Mouse (Mus musculus): ENCODE data around the gene Cnn2. TPM values are rescaled to one million over a fixed set of nuclear protein-coding genes. Genes with fewer than 3 reads are reported as not detected.
"Not testable (repeated sequence)": the region's sequence is repeated elsewhere in the genome, so short reads cannot be mapped to it uniquely, and the experiment has no call there.

The Cnn2 gene
- 1 to 10 TPM; 6.0 to 8.2 TPM for total RNA-seq (2021)

DNA sequence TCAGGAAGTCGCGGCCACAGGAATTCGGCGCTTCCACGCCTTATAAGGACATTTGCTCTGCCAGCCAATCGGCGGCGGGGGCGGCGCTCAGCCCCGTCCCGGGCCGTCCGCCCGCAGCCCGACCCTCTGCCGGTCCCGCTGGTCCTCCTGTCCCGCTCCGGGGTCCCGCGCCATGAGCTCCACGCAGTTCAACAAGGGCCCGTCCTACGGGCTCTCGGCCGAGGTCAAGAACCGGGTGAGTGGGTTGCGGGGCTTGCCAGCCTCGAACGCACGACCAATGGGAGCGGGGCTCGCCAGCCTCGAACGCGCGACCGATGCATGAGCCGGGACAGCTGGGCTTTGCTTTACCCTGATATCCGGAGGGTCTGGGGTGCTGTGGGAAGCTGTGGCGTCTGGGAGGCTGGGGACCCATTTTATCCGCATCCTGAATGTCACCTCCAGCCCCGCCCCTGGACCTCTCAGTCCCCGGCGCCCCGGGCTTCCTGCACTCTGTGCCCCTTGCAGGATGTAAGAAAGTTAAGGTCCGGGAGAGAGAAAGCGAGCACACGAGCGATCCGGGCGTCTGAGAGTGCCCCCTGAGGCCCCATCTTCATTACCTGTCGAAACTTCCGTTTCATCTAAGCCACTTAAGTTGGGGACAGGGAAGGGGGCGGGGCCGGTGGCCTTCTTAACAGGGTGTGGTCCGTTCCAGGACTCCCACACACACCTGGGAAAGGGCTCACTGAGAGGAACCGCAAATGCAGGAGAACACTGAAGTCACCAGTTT is at the start of gene Cnn2:
Gene Cnn2, plus strand, starts transcription at position 79 of the 766 bp plus-strand sequence.
- intact Hi-C loops (cut with DNase I), result loop anchor here (5.0 kb wide), 1 partner anchor 64 kb away; no protein-coding TSS in a partner anchor
- DNase-seq (ENCODE audit: low spot score in 2 of 2), result no peak

DNA sequence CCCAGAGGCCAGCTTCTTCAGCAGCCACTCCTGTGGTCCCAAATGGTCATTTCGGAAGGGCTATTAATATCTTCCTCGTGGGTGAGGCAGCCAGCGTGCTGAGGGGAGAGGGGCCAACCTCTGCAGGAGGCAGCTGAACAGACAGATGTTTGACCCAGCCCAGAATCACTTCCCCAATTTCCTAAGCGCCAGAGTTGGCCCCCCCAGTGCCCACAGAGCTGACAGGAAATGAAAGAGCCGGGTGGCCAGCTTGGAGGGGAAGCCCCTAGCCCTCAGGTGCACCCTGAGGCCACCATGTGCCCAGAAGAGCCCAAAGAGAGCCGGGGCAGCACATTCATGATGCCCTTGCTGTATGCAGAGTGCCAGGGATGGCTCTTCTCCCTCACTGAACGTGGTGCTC is 47.6 kb upstream of the Cnn2 start:
- DNase-seq (ENCODE audit: low spot score in 2 of 2), result peak in 1 of 2 experiments; percentile 31

DNA sequence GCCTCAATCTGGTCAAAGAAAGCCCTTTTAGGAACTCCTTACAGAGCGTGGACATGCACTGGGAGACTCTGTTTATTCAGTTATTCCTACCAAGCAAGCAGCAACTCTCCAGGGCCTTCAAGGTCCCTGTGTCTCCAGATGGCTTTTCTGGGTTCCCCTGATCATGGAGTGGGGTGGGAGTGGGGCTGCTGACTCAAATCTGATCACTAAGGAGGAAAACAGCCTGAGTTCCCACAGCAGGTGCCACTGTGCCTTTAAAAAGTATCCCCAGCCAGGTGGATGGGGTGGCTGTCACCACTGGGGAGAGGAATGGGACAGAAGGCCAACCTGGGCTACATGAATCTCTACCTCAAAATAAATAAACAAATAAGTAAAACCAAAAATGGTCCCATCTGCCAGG is 45.4 kb upstream of the Cnn2 start:
- intact Hi-C loops (cut with DNase I), result no loop called here
- DNase-seq (ENCODE audit: low spot score in 2 of 2), result no peak

More for the DNA sequence above, 47.6 kb upstream of the Cnn2 start:
- intact Hi-C loops (cut with DNase I), result no loop called here

DNA sequence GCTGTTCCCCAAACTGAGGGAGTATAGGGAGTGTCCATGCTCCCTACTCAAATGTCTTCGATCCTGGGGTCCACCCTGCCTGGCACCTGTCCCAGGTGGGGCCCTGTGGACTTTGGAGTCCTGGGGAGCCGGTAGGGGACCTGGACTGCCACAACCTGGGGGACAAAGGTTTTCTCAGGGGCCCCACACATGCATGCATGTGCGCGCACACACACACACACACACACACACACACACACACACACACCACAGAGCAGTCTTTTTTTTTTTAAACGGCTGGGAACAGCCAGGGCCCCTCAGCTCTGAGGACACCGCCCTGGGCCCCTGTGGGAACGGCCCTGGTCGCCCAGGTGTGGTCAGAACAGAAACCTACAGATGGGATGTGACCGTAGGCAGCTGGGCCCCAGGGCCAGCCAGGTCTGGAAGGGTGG is 44.9 kb upstream of the Cnn2 start:
- intact Hi-C loops (cut with DNase I), result no loop called here
- no peak for DNase-seq (ENCODE audit: low spot score in 2 of 2)

DNA sequence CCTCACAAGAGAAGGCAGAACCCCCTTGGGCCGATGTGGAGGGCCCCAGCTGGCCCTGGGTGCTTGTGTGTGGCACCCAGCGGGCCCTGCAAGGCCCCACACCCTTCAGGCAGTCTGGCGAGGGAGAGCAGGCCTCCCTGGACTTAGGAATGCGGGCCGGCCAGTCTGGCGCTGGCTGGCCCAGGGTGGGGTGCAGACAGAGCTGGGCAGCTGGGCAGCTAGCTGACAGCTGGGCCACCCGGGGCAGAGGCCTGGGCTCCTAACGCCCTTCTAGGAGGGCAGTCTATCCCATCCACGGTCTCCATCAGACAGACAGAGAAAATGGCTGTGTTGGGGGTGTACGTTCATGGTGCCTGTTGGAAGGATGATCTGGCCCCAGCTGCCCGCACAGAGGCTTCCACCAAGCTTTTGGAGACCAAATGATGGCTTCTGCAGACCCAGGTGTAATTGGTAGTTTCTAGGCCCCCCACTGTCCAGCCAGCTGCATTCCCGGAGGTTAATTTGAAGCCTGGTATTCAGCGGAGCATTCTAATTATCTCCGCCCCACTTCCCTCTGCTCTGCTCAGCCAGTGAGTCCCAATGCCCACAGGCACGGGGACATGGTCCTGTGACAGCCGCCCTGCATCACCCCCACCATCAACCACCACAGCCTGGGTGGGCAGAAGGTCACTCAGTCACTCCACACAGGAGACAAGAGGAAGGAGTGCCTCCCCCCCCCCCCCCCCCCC is 42.7 kb upstream of the Cnn2 start:
- intact Hi-C loops (cut with DNase I), result no loop called here
- DNase-seq (ENCODE audit: low spot score in 2 of 2), result no peak

DNA sequence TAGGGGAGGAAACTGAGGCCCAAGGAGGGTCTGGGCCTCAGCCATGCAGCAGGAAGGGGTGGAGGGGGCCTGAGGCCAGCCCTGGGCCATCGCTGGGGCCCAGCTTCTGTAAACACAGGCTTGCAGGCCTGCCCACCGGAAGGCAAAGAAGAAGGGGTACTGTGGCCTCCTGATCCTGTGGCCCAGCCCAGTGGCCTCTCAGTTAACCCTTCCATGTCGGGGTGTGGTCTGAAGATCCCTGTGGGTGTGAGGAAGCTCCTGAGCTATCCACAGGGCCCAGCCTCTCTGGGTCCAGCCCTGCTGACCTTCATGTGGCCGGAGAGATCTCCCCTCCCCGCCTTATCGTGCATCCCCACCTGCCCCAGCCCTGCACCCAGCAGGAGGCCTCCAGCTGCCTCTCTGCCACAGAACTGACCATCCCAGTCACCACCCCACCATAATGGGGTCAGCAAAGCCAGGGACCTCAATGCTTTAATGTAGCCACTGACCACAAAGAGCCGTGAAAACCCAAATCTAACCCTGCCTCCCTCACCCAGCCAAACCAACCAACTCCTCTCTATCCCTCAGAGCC is 41.5 kb upstream of the Cnn2 start:
- intact Hi-C loops (cut with DNase I), result no loop called here

DNA sequence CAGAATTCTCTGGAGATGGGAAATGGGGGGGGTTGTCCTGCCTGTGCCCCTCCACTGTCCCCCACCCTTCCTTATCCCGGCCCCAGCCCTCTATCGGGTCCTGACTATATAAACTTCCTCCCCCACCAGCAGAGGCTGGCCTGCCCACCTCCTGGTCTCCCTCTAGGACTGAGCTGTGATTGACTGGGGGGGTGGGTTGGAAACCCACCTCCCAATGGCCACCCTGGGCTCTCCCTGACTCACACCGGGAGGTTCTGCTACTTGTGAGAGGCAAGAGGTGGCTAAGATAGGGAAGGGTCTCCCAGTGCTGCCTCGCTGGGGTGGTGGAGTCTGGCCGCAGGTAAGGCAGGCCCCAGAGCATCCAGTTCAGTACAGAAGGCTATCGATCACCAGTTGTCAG is 40.9 kb upstream of the Cnn2 start:
- DNase-seq (ENCODE audit: low spot score in 2 of 2), result no peak

More for the DNA sequence above, 41.5 kb upstream of the Cnn2 start:
- DNase-seq (ENCODE audit: low spot score in 2 of 2), result no peak

DNA sequence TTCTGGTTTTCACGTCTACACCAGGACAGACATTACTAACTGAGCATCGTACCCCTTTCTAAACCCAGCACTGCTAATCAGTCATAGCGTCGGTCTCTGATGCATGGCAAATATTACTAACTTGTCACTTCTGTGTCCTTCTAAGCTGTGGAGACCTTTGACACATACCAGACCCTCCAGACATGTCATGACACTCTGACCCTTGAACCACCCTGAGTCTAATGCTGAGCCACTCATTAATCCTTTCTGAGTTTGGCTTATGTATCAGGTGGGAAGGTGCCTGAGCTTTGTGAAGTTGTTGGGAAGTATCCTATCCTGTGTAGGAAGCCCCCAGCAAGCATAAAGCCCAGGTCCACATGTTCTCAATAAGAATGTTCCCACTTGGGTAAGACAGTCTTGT is 38.5 kb upstream of the Cnn2 start:
- intact Hi-C loops (cut with DNase I), result no loop called here
- no peak for DNase-seq (ENCODE audit: low spot score in 2 of 2)

More for the DNA sequence above, 40.9 kb upstream of the Cnn2 start:
- intact Hi-C loops (cut with DNase I), result no loop called here

DNA sequence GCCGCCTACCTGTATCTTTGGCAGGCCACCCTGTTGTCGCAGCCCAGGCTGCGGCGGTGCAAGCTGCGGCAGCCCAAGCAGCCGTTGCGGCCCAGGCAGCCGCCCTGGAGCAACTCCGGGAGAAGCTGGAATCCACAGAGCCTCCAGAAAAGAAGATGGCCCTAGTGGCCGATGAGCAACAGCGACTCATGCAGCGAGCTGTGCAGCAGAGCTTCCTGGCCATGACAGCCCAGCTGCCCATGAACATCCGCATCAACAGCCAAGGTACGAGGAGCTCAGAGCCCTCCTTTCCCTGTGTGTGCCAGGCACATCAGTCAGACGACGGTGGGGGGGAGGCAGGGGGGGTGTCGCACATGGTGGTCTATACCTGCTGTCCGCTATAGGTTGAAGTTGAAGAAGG is 37.7 kb upstream of the Cnn2 start:
- intact Hi-C loops (cut with DNase I), result no loop called here
- DNase-seq (ENCODE audit: low spot score in 2 of 2), result no peak

DNA sequence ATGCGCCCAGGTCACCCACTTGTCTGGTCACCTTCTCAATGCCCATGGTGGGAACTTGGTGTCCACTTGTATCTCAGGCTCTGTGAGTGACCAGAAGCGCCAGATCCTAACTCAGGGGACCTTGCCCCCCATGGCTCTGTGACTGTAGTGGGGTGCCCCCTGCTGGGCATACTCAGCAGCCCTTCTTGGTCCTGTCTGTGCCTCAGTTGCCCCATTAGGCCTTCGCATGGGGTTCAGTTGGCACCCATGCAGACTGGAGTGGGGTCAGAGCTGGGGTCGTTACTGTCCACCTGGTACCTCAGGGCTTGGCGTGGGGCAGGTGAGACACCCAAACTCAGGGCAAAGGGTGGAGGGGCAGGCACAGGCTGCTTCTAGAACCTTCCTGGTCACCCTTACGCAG is 34.4 kb upstream of the Cnn2 start:
- peak in 1 of 2 experiments; percentile 36 for DNase-seq (ENCODE audit: low spot score in 2 of 2)
- intact Hi-C loops (cut with DNase I), result loop anchor here (2.0 kb wide), 1 partner anchor 119 kb away; no protein-coding TSS in a partner anchor

DNA sequence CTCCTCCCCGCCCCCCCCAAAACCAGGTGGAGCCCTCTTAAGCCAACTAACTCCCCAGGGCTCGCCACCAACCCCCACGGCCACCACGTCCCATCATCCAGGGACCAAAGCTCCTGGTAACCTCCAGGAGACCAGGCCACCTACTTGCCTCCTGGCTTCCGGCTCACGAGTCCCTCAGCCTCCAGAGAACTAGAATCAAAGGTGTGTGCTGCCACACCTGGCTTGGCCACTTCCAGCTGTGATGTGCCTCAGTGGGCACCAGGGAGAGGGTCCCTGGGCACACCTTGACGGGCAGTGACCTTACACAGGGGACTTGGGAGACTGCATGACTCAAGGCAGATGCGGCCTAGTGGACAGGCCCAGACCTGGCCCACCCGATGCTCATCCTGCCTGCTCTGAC is 32.7 kb upstream of the Cnn2 start:
- intact Hi-C loops (cut with DNase I), result loop anchor here (2.0 to 5.0 kb wide), 2 partner anchors 63 to 121 kb away; partner anchors contain the start of gene Cfd

DNA sequence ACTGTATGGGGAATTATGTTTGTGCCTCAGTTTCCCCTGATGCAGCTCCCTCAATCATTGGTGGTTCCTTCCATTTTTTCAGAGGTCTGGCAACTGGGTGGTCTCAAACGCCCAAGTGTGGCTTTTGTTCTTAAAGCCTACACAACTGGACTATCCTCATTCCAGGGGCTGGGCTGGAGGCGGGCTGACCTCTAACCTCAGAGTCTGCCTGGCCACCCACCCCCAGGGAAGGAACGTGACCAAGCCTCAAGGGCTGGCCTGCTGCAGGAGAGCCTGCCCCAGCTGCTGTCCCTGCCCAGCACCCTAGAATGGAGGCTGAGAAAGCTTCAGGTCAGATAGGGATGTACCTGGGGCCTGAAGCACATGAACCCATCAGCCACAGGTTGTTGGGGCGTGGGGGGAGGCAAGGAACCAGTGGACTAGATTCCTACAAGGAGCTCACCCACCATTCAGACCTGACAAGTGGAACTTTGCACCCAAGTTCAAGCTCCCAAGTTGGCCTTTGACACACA is 31.7 kb upstream of the Cnn2 start:
- intact Hi-C loops (cut with DNase I), result loop anchor here (5.0 kb wide), 1 partner anchor 64 kb away; the partner anchor contains the start of gene Cfd
- DNase-seq (ENCODE audit: low spot score in 2 of 2), result no peak

More for the DNA sequence above, 32.7 kb upstream of the Cnn2 start:
- no peak for DNase-seq (ENCODE audit: low spot score in 2 of 2)

DNA sequence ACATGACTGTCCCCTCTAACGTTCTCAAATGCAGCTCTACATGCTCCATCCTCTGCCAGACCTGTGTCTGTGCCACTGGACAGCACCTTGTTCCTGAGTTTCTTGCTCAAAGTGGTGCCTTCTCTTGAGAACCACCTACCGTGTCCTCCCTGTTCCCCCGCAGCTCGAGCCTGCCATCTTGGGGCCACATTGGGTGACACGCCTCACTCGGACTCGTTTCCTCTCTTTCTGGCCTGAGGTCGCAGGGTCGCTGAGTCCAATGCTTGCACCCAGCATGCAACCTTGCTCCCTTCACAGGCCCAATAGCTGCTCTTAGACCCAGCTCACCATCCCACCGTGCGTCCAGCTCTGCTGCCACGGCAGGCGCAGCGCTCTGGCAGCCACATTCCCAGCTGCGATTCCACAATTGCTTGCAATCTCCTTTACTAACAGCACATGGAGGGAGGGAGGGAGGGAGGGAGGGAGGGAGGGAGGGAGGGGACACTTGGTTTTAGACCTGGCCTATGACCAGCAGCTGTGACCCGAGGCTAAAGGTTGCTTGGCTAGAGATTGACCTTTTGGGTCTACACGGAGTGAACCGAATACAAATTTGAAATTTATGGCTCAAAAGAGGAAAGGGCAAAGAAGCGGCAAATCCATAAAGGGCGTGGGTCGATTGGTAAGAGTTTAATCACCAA is 30.1 kb upstream of the Cnn2 start:
- intact Hi-C loops (cut with DNase I), result loop anchor here (1.0 to 5.0 kb wide), 2 partner anchors 33 to 66 kb away; partner anchors contain the start of gene Cfd

DNA sequence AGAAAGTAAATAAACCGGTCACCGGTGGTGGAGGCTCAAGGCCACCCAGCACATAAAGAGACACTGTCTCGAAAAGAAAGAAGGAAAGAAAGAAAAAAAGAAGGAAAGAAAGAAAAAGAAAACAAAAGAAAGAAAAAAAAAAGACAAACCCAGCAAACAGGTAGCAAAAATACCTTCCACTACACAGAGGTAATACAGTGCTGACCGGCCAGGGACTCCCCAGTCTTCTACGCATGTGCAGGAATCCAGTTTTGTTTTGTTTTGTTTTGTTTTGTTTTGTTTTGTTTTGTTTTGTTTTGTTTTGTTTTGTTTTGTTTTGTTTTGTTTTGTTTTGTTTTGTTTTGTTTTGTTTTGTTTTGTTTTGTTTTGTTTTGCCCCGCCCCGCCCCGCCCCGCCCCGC is 29.0 kb upstream of the Cnn2 start:
- DNase-seq (ENCODE audit: low spot score in 2 of 2), result not testable (repeated sequence)
- intact Hi-C loops (cut with DNase I), result loop anchor here (5.0 kb wide), 1 partner anchor 67 kb away; the partner anchor contains the start of gene Cfd

More for the DNA sequence above, 30.1 kb upstream of the Cnn2 start:
- peak; percentile 57 to 75 for DNase-seq (ENCODE audit: low spot score in 2 of 2)

DNA sequence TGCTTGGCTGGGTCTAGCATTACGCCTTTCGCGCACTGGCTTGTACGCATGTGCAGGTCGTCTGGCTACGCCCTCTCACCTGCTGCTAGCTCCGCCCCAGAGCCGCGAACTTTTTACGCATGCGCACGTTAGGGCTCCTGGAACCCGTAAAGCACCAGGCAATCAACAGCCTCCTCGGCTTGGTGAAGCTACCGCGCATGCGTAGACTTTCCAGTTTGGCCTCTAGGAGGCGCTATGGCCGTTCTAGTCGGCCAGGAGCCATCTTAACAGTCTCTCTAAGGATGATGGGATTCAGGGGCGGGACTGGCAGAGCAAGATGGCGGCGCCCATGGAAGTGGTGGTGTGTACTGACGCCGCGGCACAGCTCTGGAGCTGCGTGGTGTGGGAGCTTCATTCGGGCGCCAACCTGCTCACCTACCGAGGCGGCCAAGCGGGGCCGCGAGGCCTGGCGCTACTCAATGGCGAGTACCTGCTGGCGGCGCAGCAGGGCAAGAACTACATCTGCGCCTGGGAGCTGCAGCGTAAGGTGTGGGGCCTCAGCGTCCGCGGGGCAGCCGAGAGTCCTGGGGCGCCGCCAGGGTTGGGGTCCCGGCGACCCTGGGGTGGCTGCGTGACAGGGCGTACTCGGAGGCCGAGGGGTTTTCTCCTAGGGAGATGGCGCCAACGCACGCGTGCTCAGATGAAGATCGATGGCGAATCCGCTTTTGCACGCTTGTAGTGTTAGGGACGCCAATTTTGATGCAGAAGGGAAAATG is 28.4 kb upstream of the Cnn2 start, which contains the start of gene Wdr18:
Gene Wdr18, plus strand, starts transcription at position 306 of the 755 bp plus-strand sequence.
- intact Hi-C loops (cut with DNase I), result loop anchor here (2.0 to 5.0 kb wide), 2 partner anchors 23 to 68 kb away; partner anchors contain the start of gene Cfd
- DNase-seq (ENCODE audit: low spot score in 2 of 2), result peak; percentile 99 to 100

DNA sequence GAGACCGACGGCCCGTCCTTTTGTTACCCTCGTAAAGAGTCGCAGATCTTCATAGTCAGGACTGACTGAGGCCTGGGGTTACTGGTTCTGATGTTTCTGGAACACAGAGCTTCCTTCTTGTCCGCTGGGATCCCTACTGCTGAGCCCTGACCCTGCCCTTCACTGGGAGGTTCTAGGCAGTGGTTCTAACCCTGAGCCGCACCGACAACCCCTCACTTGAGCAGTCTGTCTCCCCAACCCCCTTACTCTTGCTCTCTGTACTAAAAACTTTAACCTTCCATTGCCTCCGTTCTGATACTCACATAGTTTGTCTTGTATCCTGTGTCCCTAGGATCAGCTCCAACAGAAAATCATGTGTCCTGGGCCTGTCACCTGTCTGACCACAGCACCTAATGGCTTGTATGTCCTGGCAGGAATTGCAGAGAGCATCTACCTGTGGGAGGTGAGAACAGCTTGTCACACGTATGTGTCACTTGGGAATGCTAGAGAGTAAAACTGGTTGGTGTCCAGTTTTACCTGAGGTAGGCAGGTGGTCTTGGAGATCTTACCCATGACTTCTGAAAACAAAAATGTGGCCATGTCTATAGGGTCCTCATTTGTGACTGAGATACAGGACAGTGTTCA is 27.6 kb upstream of the Cnn2 start:
- no peak for DNase-seq (ENCODE audit: low spot score in 2 of 2)
- intact Hi-C loops (cut with DNase I), result loop anchor here (2.0 kb wide), 1 partner anchor 22 kb away; no protein-coding TSS in a partner anchor

DNA sequence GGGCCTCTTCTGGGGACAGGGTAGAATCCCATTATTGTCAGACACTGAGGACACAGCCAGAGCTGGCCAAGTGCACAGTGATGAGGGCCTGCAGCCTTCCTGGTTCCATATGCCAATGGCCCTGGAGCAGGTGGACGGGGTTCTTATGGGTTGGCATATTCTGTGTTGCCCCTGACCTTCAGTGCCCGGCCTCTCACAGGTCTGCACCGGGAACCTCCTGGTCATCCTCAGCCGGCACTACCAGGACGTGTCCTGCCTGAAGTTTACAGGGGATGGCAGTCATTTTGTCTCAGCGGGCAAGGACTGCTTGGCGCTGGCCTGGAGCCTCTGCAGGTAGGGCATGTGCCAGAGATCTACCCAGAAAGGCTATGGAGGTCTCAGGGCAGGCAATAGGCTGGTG is 23.7 kb upstream of the Cnn2 start:
- DNase-seq (ENCODE audit: low spot score in 2 of 2), result no peak
- intact Hi-C loops (cut with DNase I), result no loop called here

DNA sequence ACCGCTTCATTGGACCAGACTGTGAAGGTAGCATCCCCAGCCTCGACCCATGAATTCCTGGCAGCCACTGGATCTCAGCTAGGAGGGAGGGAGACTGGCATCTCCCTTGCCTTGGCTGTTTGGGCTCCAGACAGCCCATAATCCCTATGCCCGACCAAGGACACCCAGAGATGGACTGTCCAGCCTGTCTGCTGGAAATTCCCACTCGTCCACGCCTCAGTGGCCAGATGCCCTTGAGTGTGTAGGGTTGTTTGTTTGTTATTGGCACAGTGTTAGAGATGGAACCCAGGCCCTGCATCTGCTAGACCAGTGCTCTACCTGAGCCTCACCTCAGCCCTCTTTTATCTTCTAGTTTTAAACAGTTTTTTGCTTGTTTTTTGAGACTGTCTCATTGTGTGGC is 23.1 kb upstream of the Cnn2 start:
- intact Hi-C loops (cut with DNase I), result no loop called here
- DNase-seq (ENCODE audit: low spot score in 2 of 2), result no peak

Data from left cerebral cortex, postnatal 25 days (tissue).